ENCODE assay signal across 8 mouse cellular contexts in genomic region chr4:139925275-139926160, GRCm38 (mm10). TPM values are rescaled to one million over a fixed set of nuclear protein-coding genes. Genes with fewer than 3 reads are reported as not detected.
A peak's percentile ranks its signal among the peaks of the same experiment; 100 is the strongest.
DNase-seq lines count a peak whose midpoint lies in the region; ATAC-seq and TF ChIP-seq lines count a peak whose summit lies in the region.
"Had no signal": no experiment of that assay in that cellular context is flagged by ENCODE, and none has a peak within 500 bp of the region (broad histone marks: within the 10 kb centered on the region; RNA-seq: fewer than 3 reads in every experiment).

No protein-coding gene starts in this region.

- peak overlapping the region; percentile 51 for H3K4me3 ChIP-seq in E14TG2a.4 (replicated peaks; ENCODE audit: low read length)
- H3K4me3 ChIP-seq in ES-Bruce4 (ENCODE audit: low read depth, low read length) = no peak overlapping the region
- no peak overlapping the region for H3K4me3 ChIP-seq in liver, postnatal 0 days (ENCODE audit: low read depth, low read length)
- H3K4me3 ChIP-seq in gastrocnemius, adult 2 months = no peak overlapping the region

- H3K9me3 ChIP-seq in E14TG2a.4 (ENCODE audit: low read length) (peaks cover 7% of the 10 kb centered on the region; the same call in 1 of the 2 replicates), ES-Bruce4 (replicated peaks; ENCODE audit: control insufficient read depth, insufficient read depth, low read length, poor library complexity, severe bottlenecking) (no peaks in the 10 kb centered on the region)
- no peaks in the 10 kb centered on the region for H3K9me3 ChIP-seq in liver, postnatal 0 days (ENCODE audit: low read length)

- H3K27me3 ChIP-seq in E14TG2a.4 (ENCODE audit: insufficient read depth, low read length) = peaks cover 54% of the 10 kb centered on the region
- H3K27me3 ChIP-seq in ES-Bruce4 (ENCODE audit: control insufficient read depth, insufficient read depth, low read length, poor library complexity, severe bottlenecking) = no peaks in the 10 kb centered on the region
- peaks cover 20% of the 10 kb centered on the region for H3K27me3 ChIP-seq in liver, postnatal 0 days (ENCODE audit: insufficient read depth, low read length)

- H3K27ac ChIP-seq in ES-Bruce4 (ENCODE audit: insufficient read depth, low read length) = no peak overlapping the region
- no peak overlapping the region for H3K27ac ChIP-seq in liver, postnatal 0 days (ENCODE audit: low read depth)
- no peak overlapping the region for H3K27ac ChIP-seq in gastrocnemius, adult 2 months

- no peak for ATAC-seq in liver, postnatal 0 days

- intact Hi-C loops in gastrocnemius, adult 2 months (cut with DNase I) = no loop called here

- TF ChIP-seq EP300 in ES-Bruce4 (IDR thresholded peaks at IDR 0.05; ENCODE audit: insufficient read depth, low read depth, low read length) = no peak
- no peak for TF ChIP-seq EP300 in liver, postnatal 0 days (IDR thresholded peaks at IDR 0.05; ENCODE audit: low read depth)

- 16% methylated on average over 34 of the region's 34 CpGs for WGBS in liver, postnatal 0 days (ENCODE audit: insufficient replicate concordance)

- TF ChIP-seq POLR2A in ES-Bruce4 (IDR thresholded peaks at IDR 0.05; ENCODE audit: insufficient read depth, low read length) = no peak

- no peak overlapping the region for H3K9ac ChIP-seq in ES-Bruce4 (ENCODE audit: low read depth, poor library complexity, severe bottlenecking)
- no peak overlapping the region for H3K9ac ChIP-seq in liver, postnatal 0 days (replicated peaks)

- H3K4me1 ChIP-seq in E14TG2a.4 (replicated peaks; ENCODE audit: low read depth, low read length) (peaks cover 35% of the 10 kb centered on the region), ES-Bruce4 (ENCODE audit: control insufficient read depth, insufficient read depth, low read length) (no peaks in the 10 kb centered on the region)
- no peaks in the 10 kb centered on the region for H3K4me1 ChIP-seq in liver, postnatal 0 days (ENCODE audit: insufficient read depth)

- H3K36me3 ChIP-seq in E14TG2a.4 (ENCODE audit: insufficient read depth, low read length) (no peaks in the 10 kb centered on the region), ES-Bruce4 (ENCODE audit: control insufficient read depth, insufficient read depth, low read length, poor library complexity, severe bottlenecking) (no peaks in the 10 kb centered on the region)
- H3K36me3 ChIP-seq in liver, postnatal 0 days (replicated peaks; ENCODE audit: insufficient read depth, low read length) = no peaks in the 10 kb centered on the region

- peak; percentile 36 to 44 for DNase-seq in frontal cortex, postnatal 36 days (ENCODE audit: low spot score in 2 of 2)
- DNase-seq in liver, postnatal 0 days = no peak
- no peak for DNase-seq in thymus, postnatal 4 days
- no peak for DNase-seq in gastrocnemius, adult 2 months
- no peak for DNase-seq in cerebellum, postnatal 4 days (ENCODE audit: low spot score in 2 of 2)
- DNase-seq: cerebellum, adult 18-20 months had no signal

- peak; percentile 92 for TF ChIP-seq CTCF in E14TG2a.4 (conservative IDR thresholded peaks at IDR 0.05; ENCODE audit: low read length)
- TF ChIP-seq CTCF in ES-Bruce4 (IDR thresholded peaks at IDR 0.05; ENCODE audit: low read depth, low read length) = peak; percentile 57
- TF ChIP-seq CTCF in liver, postnatal 0 days (IDR thresholded peaks at IDR 0.05; ENCODE audit: low read depth) = peak; percentile 35; the same call in 1 of the 2 replicates
- TF ChIP-seq CTCF in gastrocnemius, adult 2 months (IDR thresholded peaks at IDR 0.05) = no peak

- H3K4me2 ChIP-seq in liver, postnatal 0 days (ENCODE audit: low read depth, low read length) = no peak overlapping the region

RNA-seq across cellular contexts. Expression of gene Klhdc7a, which starts 42.3 kb away (rescaled TPM):
- polyA plus RNA-seq in ES-Bruce4 (2011; ENCODE audit: insufficient read depth, insufficient read length, low read depth, missing spikeins) = 1.3 and 1.6 TPM in 2 replicates
- polyA plus RNA-seq in liver, postnatal 0 days (2015; fragmentation: Nextera tagmentation; extraction: Ambion mirVana) = 0.65 and 0.67 TPM in 2 replicates
- total RNA-seq in gastrocnemius, adult 2 months (2021) = under 1 TPM in 1 of 2 experiments, not detected in 1; 0.22 TPM

Comparison
In these comparisons a context has a peak if more than half of its experiments do, and no peak if none do; other contexts are left out.
1. DNase-seq: peak in frontal cortex, postnatal 36 days (2 of 2); none in liver, postnatal 0 days (single experiment), thymus, postnatal 4 days (single experiment), gastrocnemius, adult 2 months (single experiment) and cerebellum, postnatal 4 days (0 of 2).